Mouse (Mus musculus): ENCODE data around the gene Gpr146. TPM values are rescaled to one million over a fixed set of nuclear protein-coding genes. Genes with fewer than 3 reads are reported as not detected.

The Gpr146 gene
- total RNA-seq, 2 experiments from 2014 or later, result 12.5 to 13.9 TPM

DNA sequence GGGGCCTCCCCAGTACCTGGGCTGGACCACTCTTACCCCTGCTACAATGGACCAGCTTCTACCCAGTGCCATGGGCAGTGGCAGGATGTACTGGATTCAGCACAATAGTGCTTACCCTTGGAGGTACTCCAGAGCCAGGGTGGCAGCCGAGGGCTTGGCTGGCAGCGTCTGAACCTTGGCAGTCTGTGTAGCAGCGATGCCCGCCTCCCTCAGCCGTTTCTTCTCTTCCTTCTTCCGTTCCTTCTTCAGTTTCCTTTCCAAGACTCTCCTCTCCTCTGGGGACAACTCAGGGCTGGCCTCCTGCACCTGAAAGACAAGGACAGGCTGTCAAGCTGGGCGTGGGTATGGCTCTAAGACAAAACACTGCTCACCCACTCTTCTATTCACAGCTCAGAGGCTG, 13.6 kb upstream of the Gpr146 start:
- no peak for TF ChIP-seq CTCF (IDR thresholded peaks at IDR 0.05)
- Histone ChIP-seq H3K27ac (peak overlapping the region; percentile 85), H3K4me3 (no peak overlapping the region)
- DNase-seq (ENCODE audit: extremely low spot score in 1 of 2, low spot score in 2 of 2), result no peak
- intact Hi-C loops (cut with DNase I), result loop anchor here (1.0 to 2.0 kb wide), 2 partner anchors 34 to 105 kb away; no protein-coding TSS in a partner anchor

DNA sequence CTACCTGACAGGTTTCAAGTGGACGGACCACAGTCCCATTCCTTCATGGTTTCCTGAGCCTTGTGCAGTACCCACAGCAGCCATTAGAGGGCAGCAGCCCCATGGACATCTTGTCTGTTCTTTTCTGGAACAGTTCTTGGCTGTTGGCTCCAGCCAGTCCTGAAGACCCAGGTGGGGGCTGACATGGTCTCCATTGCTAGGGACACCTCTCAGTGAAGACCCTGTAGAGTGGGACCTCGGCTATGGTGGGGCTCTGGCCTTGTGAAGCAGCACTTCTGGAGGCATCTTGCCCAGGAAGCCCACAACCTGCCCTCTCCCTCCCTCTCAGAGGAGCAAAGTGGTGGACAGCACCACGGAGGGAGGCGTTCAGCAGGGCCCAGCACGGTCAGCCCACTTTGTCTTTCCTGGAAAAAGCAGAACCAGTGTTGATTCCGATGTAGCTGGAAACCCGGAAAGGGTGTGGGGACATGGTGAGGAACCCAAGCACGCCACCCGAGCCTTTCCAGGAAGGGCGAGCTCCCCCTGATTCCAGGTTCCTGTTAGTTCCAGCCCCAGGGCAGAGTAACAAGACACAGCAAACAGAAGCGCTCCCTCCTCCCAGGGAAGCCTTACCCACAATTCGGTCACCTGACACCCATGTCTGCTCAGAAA, 13.1 kb upstream of the Gpr146 start:
- peak overlapping the region; percentile 85 for H3K27ac ChIP-seq
- intact Hi-C loops (cut with DNase I), result loop anchor here (1.0 to 2.0 kb wide), 2 partner anchors 34 to 104 kb away; no protein-coding TSS in a partner anchor
- DNase-seq (ENCODE audit: extremely low spot score in 1 of 2, low spot score in 2 of 2), result peak; percentile 84 to 93
- H3K4me3 ChIP-seq, result no peak overlapping the region
- peak; percentile 100 for TF ChIP-seq CTCF (IDR thresholded peaks at IDR 0.05)

DNA sequence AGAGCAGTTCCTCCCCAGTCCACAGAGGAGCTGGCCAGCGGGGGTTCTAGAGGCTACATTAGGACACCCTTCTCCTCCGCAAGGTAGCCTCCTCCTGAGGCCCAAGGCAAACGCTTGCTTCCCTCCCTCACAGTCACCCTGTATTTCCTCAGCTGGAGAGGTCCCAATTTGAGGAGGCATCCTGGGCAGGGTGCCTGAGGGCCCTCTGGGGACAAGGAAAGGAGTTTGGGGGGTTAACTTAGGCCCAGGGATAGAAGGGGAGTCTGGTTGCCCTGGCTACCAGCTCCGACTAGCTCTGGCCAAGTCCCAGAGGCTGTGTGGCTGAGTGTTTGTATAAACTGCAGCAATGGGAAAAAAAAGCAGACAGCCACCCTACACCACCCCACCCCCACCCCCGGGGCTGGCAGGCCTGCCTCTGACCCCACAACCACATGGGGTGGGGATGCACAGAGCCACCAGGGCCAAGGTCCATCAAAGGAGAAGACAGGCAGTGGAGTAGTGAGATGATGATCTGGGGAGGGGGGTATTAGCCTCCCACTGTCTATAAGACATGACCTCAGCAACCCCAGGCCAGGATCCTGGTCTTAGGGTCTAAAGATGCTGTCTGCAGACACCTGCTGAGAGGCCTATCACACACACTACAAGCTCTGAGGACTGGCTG, 12.5 kb upstream of the Gpr146 start:
- TF ChIP-seq CTCF (IDR thresholded peaks at IDR 0.05), result no peak
- H3K4me3 ChIP-seq, result no peak overlapping the region
- H3K27ac ChIP-seq, result peak overlapping the region; percentile 85
- intact Hi-C loops (cut with DNase I), result loop anchor here (1.0 to 2.0 kb wide), 2 partner anchors 33 to 104 kb away; no protein-coding TSS in a partner anchor
- no peak for DNase-seq (ENCODE audit: extremely low spot score in 1 of 2, low spot score in 2 of 2)

GRCm38 (mm10) chr5:139365827-139366226, 11.7 kb upstream of the Gpr146 start:
- no peak for TF ChIP-seq CTCF (IDR thresholded peaks at IDR 0.05)
- DNase-seq (ENCODE audit: extremely low spot score in 1 of 2, low spot score in 2 of 2), result no peak
- no peak overlapping the region for H3K27ac ChIP-seq
- H3K4me3 ChIP-seq, result no peak overlapping the region
- intact Hi-C loops (cut with DNase I), result loop anchor here (2.0 kb wide), 1 partner anchor 103 kb away; no protein-coding TSS in a partner anchor

- Histone ChIP-seq H3K27ac (0 out of 2 replicates have a peak overlapping the region, but pooled peaks have one; percentile 28), H3K4me3 (no peak overlapping the region)
- DNase-seq (ENCODE audit: extremely low spot score in 1 of 2, low spot score in 2 of 2), result no peak
- intact Hi-C loops (cut with DNase I), result no loop called here
- TF ChIP-seq CTCF (IDR thresholded peaks at IDR 0.05), result no peak
Observed at GRCm38 (mm10) chr5:139366484-139366883, 11.0 kb upstream of the Gpr146 start.

GRCm38 (mm10) chr5:139367884-139368458, 9.5 kb upstream of the Gpr146 start:
- intact Hi-C loops (cut with DNase I), result no loop called here
- Histone ChIP-seq H3K4me3 (no peak overlapping the region), H3K27ac (peak overlapping the region; percentile 37)
- no peak for DNase-seq (ENCODE audit: extremely low spot score in 1 of 2, low spot score in 2 of 2)
- TF ChIP-seq CTCF (IDR thresholded peaks at IDR 0.05), result no peak

DNA sequence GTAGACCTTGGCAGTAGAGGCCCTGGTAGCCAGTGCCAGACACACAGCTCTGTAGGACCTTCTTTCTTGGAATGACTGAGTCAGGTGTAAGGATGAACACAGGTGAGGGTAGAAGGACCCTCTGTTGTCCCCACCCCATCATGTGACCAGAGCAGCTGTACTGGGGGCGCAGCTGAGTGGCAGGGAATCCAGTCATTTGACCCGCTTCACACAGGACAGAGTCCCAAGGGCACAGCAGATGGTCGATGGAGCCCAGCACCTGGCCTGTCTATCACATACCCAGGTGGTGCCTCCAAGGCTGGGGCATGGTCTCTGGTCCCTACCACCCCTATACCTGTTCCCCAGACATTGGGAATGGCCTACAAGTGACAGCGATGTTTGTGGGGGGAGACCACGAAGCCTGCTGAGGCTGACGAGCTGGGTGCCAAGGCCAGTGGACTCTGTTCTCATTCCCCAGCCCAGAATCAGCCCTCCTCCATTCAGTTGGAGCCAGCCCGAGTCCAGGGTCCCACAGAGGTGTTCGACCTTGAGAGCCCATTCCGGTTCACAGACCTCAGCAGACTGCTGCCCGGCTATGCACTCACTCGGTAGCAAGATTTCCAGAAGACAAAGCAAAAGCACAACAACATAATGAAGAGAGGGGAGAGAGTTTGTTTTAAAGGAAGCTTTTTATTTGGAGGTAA, 8.7 kb upstream of the Gpr146 start:
- Histone ChIP-seq H3K27ac (no peak overlapping the region; the same call in 1 of the 2 replicates), H3K4me3 (no peak overlapping the region)
- TF ChIP-seq CTCF (IDR thresholded peaks at IDR 0.05), result no peak
- intact Hi-C loops (cut with DNase I), result no loop called here
- DNase-seq (ENCODE audit: extremely low spot score in 1 of 2, low spot score in 2 of 2), result no peak

GRCm38 (mm10) chr5:139370336-139370735, 7.2 kb upstream of the Gpr146 start:
- peak overlapping the region; percentile 94; the same call in 1 of the 2 replicates for H3K27ac ChIP-seq
- no peak for DNase-seq (ENCODE audit: extremely low spot score in 1 of 2, low spot score in 2 of 2)
- intact Hi-C loops (cut with DNase I), result no loop called here
- TF ChIP-seq CTCF (IDR thresholded peaks at IDR 0.05), result no peak
- H3K4me3 ChIP-seq, result no peak overlapping the region

DNA sequence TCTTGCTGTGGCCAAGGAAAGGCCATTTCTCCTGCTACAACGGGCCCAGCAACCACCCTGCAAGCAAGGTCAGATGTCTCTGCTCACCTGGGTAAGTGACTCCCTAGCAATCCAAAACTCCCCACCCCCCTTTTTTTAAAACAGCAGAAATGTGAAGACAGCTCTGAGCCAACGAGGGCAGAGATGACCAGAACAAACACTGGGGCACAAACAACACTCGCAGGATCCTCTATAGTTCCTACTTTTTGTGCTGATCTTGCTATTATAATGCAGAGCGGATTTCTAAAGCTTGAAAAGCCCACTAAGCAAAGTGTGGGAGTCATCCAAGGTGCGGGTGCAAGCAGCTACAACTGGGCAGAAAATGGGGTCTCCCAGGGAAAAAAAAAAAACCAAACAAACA, 6.4 kb upstream of the Gpr146 start:
- no peak for DNase-seq (ENCODE audit: extremely low spot score in 1 of 2, low spot score in 2 of 2)
- no peak for TF ChIP-seq CTCF (IDR thresholded peaks at IDR 0.05)
- peak overlapping the region; percentile 94; the same call in 1 of the 2 replicates for H3K27ac ChIP-seq
- peak overlapping the region; percentile 86 for H3K4me3 ChIP-seq
- intact Hi-C loops (cut with DNase I), result no loop called here

GRCm38 (mm10) chr5:139371631-139372401, 5.7 kb upstream of the Gpr146 start:
- intact Hi-C loops (cut with DNase I), result no loop called here
- Histone ChIP-seq H3K4me3 (peak overlapping the region; percentile 86), H3K27ac (peak overlapping the region; percentile 94)
- TF ChIP-seq CTCF (IDR thresholded peaks at IDR 0.05), result no peak
- peak; percentile 86 for DNase-seq (ENCODE audit: extremely low spot score in 1 of 2, low spot score in 2 of 2)

DNA sequence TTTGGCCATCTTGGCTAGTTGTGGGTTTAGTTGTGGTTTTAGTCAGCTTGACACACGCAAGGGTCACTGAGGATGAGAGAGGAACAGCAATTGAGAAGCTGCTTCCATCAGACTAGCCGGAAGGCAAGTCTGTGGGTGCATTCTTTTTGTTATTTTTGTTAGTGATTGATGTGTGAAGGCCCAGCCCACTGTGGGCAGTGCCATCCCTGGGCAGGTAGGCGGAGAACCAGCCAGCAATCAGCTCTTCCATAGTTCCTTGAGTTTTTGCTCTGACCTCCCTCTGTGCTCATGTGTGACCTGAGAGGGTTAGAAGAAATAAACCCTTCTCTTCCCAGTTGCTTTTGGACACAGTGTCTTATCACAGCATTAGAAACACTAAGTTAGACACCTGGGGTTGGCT, 4.4 kb upstream of the Gpr146 start:
- no peak for TF ChIP-seq CTCF (IDR thresholded peaks at IDR 0.05)
- no peak overlapping the region for H3K4me3 ChIP-seq
- DNase-seq (ENCODE audit: extremely low spot score in 1 of 2, low spot score in 2 of 2), result no peak
- intact Hi-C loops (cut with DNase I), result no loop called here
- peak overlapping the region; percentile 36; the same call in 1 of the 2 replicates for H3K27ac ChIP-seq
